Mouse (Mus musculus): ENCODE measurements around the gene Clk1. TPM values are rescaled to one million over a fixed set of nuclear protein-coding genes. Genes with fewer than 3 reads are reported as not detected.
A peak's percentile ranks its signal among the peaks of the same experiment; 100 is the strongest.

The Clk1 gene
- polyA plus RNA-seq (2014; fragmentation: Nextera tagmentation; extraction: Ambion mirVana): 175 and 179 TPM in 2 replicates

DNA sequence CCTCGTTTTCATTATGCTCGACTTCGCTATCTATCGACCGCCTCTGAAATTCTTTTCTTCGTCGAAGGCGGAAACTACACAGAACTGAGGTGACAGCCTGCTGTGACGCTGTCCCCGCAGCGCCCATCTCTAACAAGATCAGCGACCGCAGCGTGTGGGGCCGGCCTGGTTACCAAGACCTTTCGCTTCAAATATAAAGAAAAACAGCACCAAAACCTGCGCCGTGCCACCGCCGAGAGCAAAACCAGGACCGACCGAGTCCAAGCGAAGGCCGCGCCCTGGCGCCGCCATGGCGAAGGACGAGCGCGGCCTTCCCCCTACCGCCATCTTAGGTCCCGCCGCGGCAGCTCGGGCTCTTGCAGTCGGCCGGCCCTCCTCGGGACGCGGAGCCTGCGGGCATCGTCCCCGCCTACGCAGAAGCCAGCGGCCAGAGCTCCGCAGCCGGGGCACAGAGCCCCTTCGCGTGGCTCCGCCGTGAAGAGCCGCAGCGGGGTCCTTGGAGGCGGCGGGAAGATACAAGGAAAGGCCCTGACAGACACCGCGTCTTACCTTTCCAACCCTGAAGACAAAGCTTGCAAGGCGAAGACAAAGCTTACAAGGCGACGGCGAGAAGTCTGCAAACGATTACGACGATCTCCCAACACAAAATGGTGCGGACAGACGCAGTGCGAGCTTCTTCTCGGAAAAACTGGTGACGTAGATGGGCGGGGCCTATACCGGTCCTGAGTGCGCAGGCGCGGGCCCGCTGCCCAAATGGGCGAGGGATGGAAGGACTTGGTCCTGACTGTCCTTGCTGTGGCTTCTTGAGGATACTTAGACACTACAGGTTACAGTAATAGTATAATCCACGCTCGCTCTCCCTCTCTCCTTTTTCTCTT lies at the start of gene Clk1:
TSS of gene Clk1 (minus strand) at position 696 of the 878 bp plus-strand sequence.
- Histone ChIP-seq H3K36me3 (ENCODE audit: insufficient read depth) (peaks cover 30% of the 10 kb centered on the region), H3K4me3 (ENCODE audit: low read depth, low read length) (peak within 1 kb of the TSS; percentile 100), H3K9me3 (ENCODE audit: low read depth, low read length) (no peaks in the 10 kb centered on the region), H3K27me3 (ENCODE audit: insufficient read depth, low read length) (no peaks in the 10 kb centered on the region), H3K4me1 (ENCODE audit: insufficient read depth) (peaks cover 9% of the 10 kb centered on the region; the same call in 1 of the 2 replicates), H3K9ac (peak within 1 kb of the TSS; percentile 100), H3K4me2 (peak within 1 kb of the TSS; percentile 83), H3K27ac (ENCODE audit: low read depth) (peak within 1 kb of the TSS; percentile 100)
- WGBS: under 1% methylated on average over 79 of the region's 79 CpGs
- TF ChIP-seq CTCF (IDR thresholded peaks at IDR 0.05; ENCODE audit: low read depth): no peak
- DNase-seq (peak; percentile 98), ATAC-seq (ENCODE audit: insufficient read depth) (peak; percentile 94)

DNA sequence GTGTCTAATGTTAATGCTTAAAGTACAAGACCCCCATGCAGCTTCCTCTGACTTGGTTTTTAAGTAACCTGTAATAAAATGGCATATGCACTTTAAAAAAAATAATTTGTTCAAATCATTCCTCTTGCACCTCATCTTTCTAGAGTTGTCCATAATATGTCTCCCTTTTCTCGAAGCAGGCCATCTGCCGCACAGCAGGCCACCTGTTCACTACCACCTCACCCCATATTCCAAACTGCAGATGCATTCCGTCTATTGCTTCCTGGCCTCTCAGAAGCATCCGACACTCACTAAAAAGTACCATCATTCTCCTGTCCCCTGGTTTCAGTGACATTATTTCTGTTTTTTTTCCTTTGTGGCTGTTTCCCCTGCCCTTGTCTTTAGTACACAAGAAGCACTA lies 41.7 kb upstream of the Clk1 start:
- no peak overlapping the region for H3K4me2 ChIP-seq
- H3K27me3 ChIP-seq (ENCODE audit: insufficient read depth, low read length): no peaks in the 10 kb centered on the region
- WGBS: 95% methylated on average over 4 of the region's 4 CpGs
- no peak overlapping the region for H3K27ac ChIP-seq (ENCODE audit: low read depth)
- H3K4me1 ChIP-seq (ENCODE audit: insufficient read depth): no peaks in the 10 kb centered on the region
- H3K9ac ChIP-seq: no peak overlapping the region
- TF ChIP-seq CTCF (IDR thresholded peaks at IDR 0.05; ENCODE audit: low read depth): no peak
- no peak for ATAC-seq (ENCODE audit: insufficient read depth)
- H3K9me3 ChIP-seq (ENCODE audit: low read depth, low read length): no peaks in the 10 kb centered on the region
- H3K4me3 ChIP-seq (ENCODE audit: low read depth, low read length): no peak overlapping the region
- H3K36me3 ChIP-seq (ENCODE audit: insufficient read depth): peaks cover 79% of the 10 kb centered on the region
- no peak for DNase-seq

- no peak overlapping the region for H3K4me2 ChIP-seq
- H3K4me3 ChIP-seq (ENCODE audit: low read depth, low read length): no peak overlapping the region
- H3K9ac ChIP-seq: no peak overlapping the region
- WGBS: 88% methylated on average over 4 of the region's 4 CpGs
- no peak for DNase-seq
- no peak overlapping the region for H3K27ac ChIP-seq (ENCODE audit: low read depth)
- peaks cover 81% of the 10 kb centered on the region for H3K36me3 ChIP-seq (ENCODE audit: insufficient read depth)
- no peaks in the 10 kb centered on the region for H3K4me1 ChIP-seq (ENCODE audit: insufficient read depth)
- no peak for TF ChIP-seq CTCF (IDR thresholded peaks at IDR 0.05; ENCODE audit: low read depth)
- H3K9me3 ChIP-seq (ENCODE audit: low read depth, low read length): no peaks in the 10 kb centered on the region
- no peak for ATAC-seq (ENCODE audit: insufficient read depth)
- H3K27me3 ChIP-seq (ENCODE audit: insufficient read depth, low read length): no peaks in the 10 kb centered on the region
These were observed 41.2 kb upstream of the Clk1 start for GRCm38 (mm10) chr1:58465042-58465441.

DNA sequence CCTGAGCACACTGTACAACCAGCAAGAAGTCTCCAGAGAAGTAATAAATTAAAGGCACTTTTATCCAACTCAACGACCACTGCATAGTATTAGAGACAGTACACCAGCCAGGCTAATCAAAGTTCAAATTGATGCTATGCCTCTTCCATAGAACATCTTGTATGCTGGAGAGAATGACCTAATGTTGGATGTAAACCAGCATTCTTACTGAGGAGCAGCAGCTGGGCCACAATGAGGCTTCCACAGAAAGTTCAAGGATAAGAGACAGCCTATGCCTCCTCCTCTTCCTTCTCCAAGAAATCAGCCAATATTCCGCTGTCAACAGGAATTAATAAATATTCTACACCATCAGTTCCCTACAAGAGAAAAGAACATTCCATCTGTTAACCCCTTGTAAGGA lies 40.1 kb upstream of the Clk1 start:
- no peak overlapping the region for H3K9ac ChIP-seq
- H3K4me3 ChIP-seq (ENCODE audit: low read depth, low read length): no peak overlapping the region
- TF ChIP-seq CTCF (IDR thresholded peaks at IDR 0.05; ENCODE audit: low read depth): no peak
- no peaks in the 10 kb centered on the region for H3K27me3 ChIP-seq (ENCODE audit: insufficient read depth, low read length)
- ATAC-seq (ENCODE audit: insufficient read depth): no peak
- no peak overlapping the region for H3K27ac ChIP-seq (ENCODE audit: low read depth)
- H3K36me3 ChIP-seq (ENCODE audit: insufficient read depth): peaks cover 82% of the 10 kb centered on the region
- no peak for DNase-seq
- no peaks in the 10 kb centered on the region for H3K4me1 ChIP-seq (ENCODE audit: insufficient read depth)
- H3K9me3 ChIP-seq (ENCODE audit: low read depth, low read length): no peaks in the 10 kb centered on the region
- whole genome bisulfite sequencing: 79% methylated on average over 2 of the region's 2 CpGs
- H3K4me2 ChIP-seq: no peak overlapping the region

DNA sequence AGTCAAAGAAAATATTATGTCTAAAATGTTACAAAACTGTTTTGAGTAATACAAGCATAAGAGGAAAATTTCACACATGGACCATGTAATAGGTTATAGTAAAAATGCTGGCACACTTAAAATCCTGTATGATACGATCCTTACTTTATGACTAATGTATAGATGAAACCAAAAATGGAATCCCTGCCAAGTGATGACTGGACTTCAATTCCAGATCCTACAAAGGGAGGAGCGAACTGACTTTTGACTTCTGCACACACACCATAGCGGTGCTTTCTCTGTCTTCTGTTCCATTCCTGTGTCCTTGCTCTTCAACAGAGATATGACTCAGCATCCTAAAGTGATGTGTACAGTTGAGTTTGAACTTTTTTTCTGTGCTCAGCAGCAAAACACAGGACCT lies 36.7 kb upstream of the Clk1 start:
- WGBS: 91% methylated on average over 3 of the region's 3 CpGs

DNA sequence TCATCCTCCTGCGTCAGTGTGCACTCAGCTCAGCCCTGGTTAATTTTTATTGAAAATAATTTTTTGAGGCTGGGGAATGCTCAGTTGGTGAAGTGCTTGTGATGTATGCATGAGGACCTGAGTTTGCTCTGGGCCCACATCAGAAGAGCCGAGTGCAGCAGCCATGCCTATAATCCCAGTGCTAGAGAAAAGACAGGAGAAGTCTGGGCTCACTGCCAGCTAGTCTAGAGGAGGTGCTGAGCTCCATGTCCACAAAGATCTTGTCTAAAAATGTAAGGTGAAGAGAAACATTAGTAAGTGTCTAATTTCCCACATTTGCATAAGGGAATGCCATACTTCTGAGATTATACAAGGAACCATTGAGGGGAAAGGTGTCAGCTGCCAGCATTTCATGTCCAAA lies 35.0 kb upstream of the Clk1 start:
- no peak overlapping the region for H3K4me3 ChIP-seq (ENCODE audit: low read depth, low read length)
- no peaks in the 10 kb centered on the region for H3K9me3 ChIP-seq (ENCODE audit: low read depth, low read length)
- no peak overlapping the region for H3K4me2 ChIP-seq
- ATAC-seq (ENCODE audit: insufficient read depth) (no peak), DNase-seq (peak; percentile 29)
- H3K9ac ChIP-seq: no peak overlapping the region
- WGBS: 63% methylated on average over 2 of the region's 2 CpGs
- peaks cover 97% of the 10 kb centered on the region for H3K36me3 ChIP-seq (ENCODE audit: insufficient read depth)
- no peak overlapping the region for H3K27ac ChIP-seq (ENCODE audit: low read depth)
- H3K4me1 ChIP-seq (ENCODE audit: insufficient read depth): no peaks in the 10 kb centered on the region
- no peaks in the 10 kb centered on the region for H3K27me3 ChIP-seq (ENCODE audit: insufficient read depth, low read length)
- no peak for TF ChIP-seq CTCF (IDR thresholded peaks at IDR 0.05; ENCODE audit: low read depth)

More for the DNA sequence above, 36.7 kb upstream of the Clk1 start:
- H3K9ac ChIP-seq: no peak overlapping the region
- ATAC-seq (ENCODE audit: insufficient read depth) (no peak), DNase-seq (no peak)
- H3K4me2 ChIP-seq: no peak overlapping the region
- no peak overlapping the region for H3K4me3 ChIP-seq (ENCODE audit: low read depth, low read length)
- no peak overlapping the region for H3K27ac ChIP-seq (ENCODE audit: low read depth)
- H3K9me3 ChIP-seq (ENCODE audit: low read depth, low read length): no peaks in the 10 kb centered on the region
- H3K4me1 ChIP-seq (ENCODE audit: insufficient read depth): no peaks in the 10 kb centered on the region
- no peak for TF ChIP-seq CTCF (IDR thresholded peaks at IDR 0.05; ENCODE audit: low read depth)
- no peaks in the 10 kb centered on the region for H3K27me3 ChIP-seq (ENCODE audit: insufficient read depth, low read length)
- H3K36me3 ChIP-seq (ENCODE audit: insufficient read depth): peaks cover 94% of the 10 kb centered on the region

- 90% methylated on average over 5 of the region's 5 CpGs for whole genome bisulfite sequencing
- no peaks in the 10 kb centered on the region for H3K4me1 ChIP-seq (ENCODE audit: insufficient read depth)
- no peaks in the 10 kb centered on the region for H3K9me3 ChIP-seq (ENCODE audit: low read depth, low read length)
- no peak for TF ChIP-seq CTCF (IDR thresholded peaks at IDR 0.05; ENCODE audit: low read depth)
- no peak for ATAC-seq (ENCODE audit: insufficient read depth)
- H3K4me3 ChIP-seq (ENCODE audit: low read depth, low read length): no peak overlapping the region
- no peak overlapping the region for H3K4me2 ChIP-seq
- DNase-seq: no peak
- no peak overlapping the region for H3K27ac ChIP-seq (ENCODE audit: low read depth)
- H3K27me3 ChIP-seq (ENCODE audit: insufficient read depth, low read length): no peaks in the 10 kb centered on the region
- no peak overlapping the region for H3K9ac ChIP-seq
- H3K36me3 ChIP-seq (ENCODE audit: insufficient read depth): peaks cover 96% of the 10 kb centered on the region
These were observed 34.3 kb upstream of the Clk1 start for GRCm38 (mm10) chr1:58458175-58458574.

All from lung, embryonic 14.5 days (tissue).